Mouse (Mus musculus) hindbrain, postnatal 0 days (tissue): ENCODE data around the gene Carns1. TPM values are rescaled to one million over a fixed set of nuclear protein-coding genes. Genes with fewer than 3 reads are reported as not detected.

Experiments
- ATAC-seq: fragments of 200-750 bp; cut with Nextera tagmentation; 2 replicates; pipeline ENCODE4 v1.8.0; 2017; ENCODE audit warnings: mild to moderate bottlenecking, moderate TSS enrichment, moderate library complexity
- DNase-seq: peaks from one replicate; pipeline ENCODE4 v3.0.0-alpha.2; 2015; ENCODE audit warnings: low spot score
- H3K27ac ChIP-seq: fragments of 300-500 bp; sonication (generic); 2 replicates; pipeline ENCODE4 v1.5.1; 2014; ENCODE audit warnings: mild to moderate bottlenecking
- H3K27me3 ChIP-seq: fragments of 300-500 bp; sonication (generic); 2 replicates; pipeline ENCODE4 v1.6.1; 2014; ENCODE audit warnings: low read length, mixed read lengths; ENCODE audit not compliant: insufficient read depth
- H3K36me3 ChIP-seq: fragments of 300-500 bp; sonication (generic); 2 replicates; pipeline ENCODE4 v1.6.1; 2014; ENCODE audit warnings: low read length, mixed read lengths; ENCODE audit not compliant: insufficient read depth
- H3K4me1 ChIP-seq: fragments of 300-500 bp; sonication (generic); 2 replicates; pipeline ENCODE4 v1.6.1; 2014; ENCODE audit warnings: antibody characterized with exemption, low read length, mixed read lengths; ENCODE audit not compliant: insufficient read depth
- H3K4me2 ChIP-seq: fragments of 300-500 bp; sonication (generic); 2 replicates; pipeline ENCODE4 v1.6.1; 2014; ENCODE audit warnings: low read depth, mild to moderate bottlenecking, low read length, moderate library complexity, mixed read lengths
- H3K4me3 ChIP-seq: fragments of 300-500 bp; sonication (generic); 2 replicates; pipeline ENCODE4 v1.5.1; 2014; ENCODE audit warnings: low read length
- H3K9ac ChIP-seq: fragments of 300-500 bp; sonication (generic); replicated peaks from 2 replicates; pipeline ENCODE4 v1.6.1; 2014; ENCODE audit warnings: mild to moderate bottlenecking, low read length, moderate library complexity, mixed read lengths
- H3K9me3 ChIP-seq: fragments of 300-500 bp; sonication (generic); 2 replicates; pipeline ENCODE4 v1.6.1; 2016; ENCODE audit warnings: low read length, mixed read lengths
- CTCF ChIP-seq: IDR thresholded peaks from 2 replicates; pipeline ENCODE4 v1.5.1; 2016; ENCODE audit warnings: antibody characterized with exemption, control low read depth, low read depth
- WGBS: fragments of 180-500 bp; shearing (Covaris S2); extraction: QIAGEN DNeasy Blood & Tissue Kit; methylation state at CpG from one replicate; pipeline ENCODE4 v1.1.7; 2014; 5-methylcytosine and 5-hydroxymethylcytosine counted together
- polyA plus RNA-seq: library from polyadenylated mRNA; unstranded; fragments of >200 nt; fragmentation: Nextera tagmentation; extraction: Ambion mirVana; gene quantifications from 2 replicates; pipeline ENCODE4 v1.2.1, GENCODE M21; 2015
- total RNA-seq: library from RNA; depleted of rRNA; stranded (reverse); fragments of >200 nt; gene quantifications from 2 replicates; pipeline ENCODE4 v1.2.3, GENCODE M21; 2014

Gene Carns1
- total and polyA plus RNA-seq, 2 experiments from 2014 or later, result 7.5 to 8.3 TPM

DNA sequence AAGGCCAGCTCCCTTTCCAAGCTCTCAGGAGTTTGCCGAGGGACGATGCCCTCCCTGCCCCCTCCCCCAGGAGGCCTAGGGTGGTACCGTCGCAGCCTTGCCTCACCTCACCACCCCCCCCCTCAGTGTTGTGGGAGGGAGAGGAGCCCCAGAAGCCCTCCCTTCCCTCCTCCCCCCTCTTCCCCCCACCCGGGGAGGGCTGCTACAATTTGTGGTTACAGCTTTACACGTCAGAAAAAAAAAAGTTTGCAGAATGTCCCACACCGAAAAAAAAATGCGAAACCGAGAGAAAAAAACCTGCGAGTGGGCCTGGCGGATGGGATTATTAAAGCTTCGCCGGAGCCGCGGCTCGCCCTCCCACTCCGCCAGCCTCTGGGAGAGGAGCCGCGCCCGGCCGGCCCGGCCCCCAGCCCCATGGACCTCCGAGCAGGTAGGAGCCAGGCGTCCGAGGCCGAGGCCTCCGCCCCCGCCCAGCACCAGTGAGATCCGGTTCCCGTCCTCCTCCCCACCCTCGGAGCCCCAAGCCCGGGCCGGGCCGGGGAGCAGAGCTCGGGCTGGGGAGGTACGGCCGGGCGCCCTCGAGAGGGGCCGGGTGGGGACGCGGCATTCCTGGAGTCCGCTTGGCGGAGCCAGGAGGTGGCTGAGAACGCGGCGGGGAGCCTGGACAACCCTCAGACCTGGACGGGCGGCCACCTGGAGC is 38.9 kb upstream of the Carns1 start, which contains the start of the genes Clcf1 and AC109138.7:
Clcf1 (plus strand) TSS at position 168 of the 700 bp plus-strand sequence.
AC109138.7 (plus strand) TSS at position 287 of the 700 bp plus-strand sequence.
- Histone ChIP-seq H3K27me3 (peaks cover 12% of the 10 kb centered on the region), H3K4me3 (peak within 1 kb of the TSS; percentile 52), H3K9me3 (no peaks in the 10 kb centered on the region), H3K4me1 (peaks cover 16% of the 10 kb centered on the region; the same call in 1 of the 2 replicates), H3K9ac (peak within 1 kb of the TSS; percentile 61), H3K4me2 (peak within 1 kb of the TSS; percentile 87), H3K27ac (no peak within 1 kb of the TSS; the same call in 1 of the 2 replicates), H3K36me3 (no peaks in the 10 kb centered on the region)
- ATAC-seq (peak; percentile 52), DNase-seq (no peak)
- no peak for TF ChIP-seq CTCF
- under 1% methylated on average over 46 of the region's 49 CpGs for WGBS

DNA sequence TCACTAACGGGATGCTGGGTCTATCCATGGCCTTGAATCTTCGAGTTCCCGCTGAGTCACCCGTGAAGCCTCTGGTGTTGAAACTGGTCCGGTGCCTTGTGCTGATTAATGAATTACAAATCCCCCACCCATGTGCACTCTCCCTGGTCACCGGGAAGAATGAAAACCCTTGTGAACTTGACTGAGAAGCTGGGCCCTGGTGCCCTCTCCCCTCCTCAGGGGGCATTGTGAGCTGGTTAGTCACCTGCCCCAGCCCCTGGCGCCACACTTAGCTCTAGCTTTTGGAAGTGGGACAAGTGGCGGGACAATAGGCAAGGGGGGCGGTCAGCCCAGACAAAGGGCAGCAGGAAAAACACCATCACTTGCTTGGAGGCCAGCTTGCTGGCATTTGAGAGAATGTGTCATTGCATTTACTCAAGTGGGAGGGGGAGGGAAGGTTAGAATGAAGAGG is 38.3 kb upstream of the Carns1 start:
- H3K9ac ChIP-seq, result no peak overlapping the region
- peak overlapping the region; percentile 87; the same call in 1 of the 2 replicates for H3K4me2 ChIP-seq
- ATAC-seq (0 out of 2 replicates have a peak, but pooled peaks have one; percentile 22), DNase-seq (no peak)
- TF ChIP-seq CTCF, result no peak
- H3K27ac ChIP-seq, result no peak overlapping the region
- H3K27me3 ChIP-seq, result peaks cover 12% of the 10 kb centered on the region
- no peaks in the 10 kb centered on the region for H3K36me3 ChIP-seq
- 8% methylated on average over 9 of the region's 9 CpGs for WGBS
- H3K9me3 ChIP-seq, result no peaks in the 10 kb centered on the region
- H3K4me3 ChIP-seq, result peak overlapping the region; percentile 52; the same call in 1 of the 2 replicates
- peaks cover 16% of the 10 kb centered on the region; the same call in 1 of the 2 replicates for H3K4me1 ChIP-seq

GRCm38 (mm10) chr19:4211891-4212588 is 36.8 kb upstream of the Carns1 start:
- H3K9ac ChIP-seq, result no peak overlapping the region
- DNase-seq, result no peak
- peaks cover 16% of the 10 kb centered on the region; the same call in 1 of the 2 replicates for H3K4me1 ChIP-seq
- WGBS, result 35% methylated on average over 4 of the region's 4 CpGs
- H3K4me2 ChIP-seq, result no peak overlapping the region
- H3K27me3 ChIP-seq, result peaks cover 12% of the 10 kb centered on the region
- no peak for ATAC-seq
- no peak for TF ChIP-seq CTCF
- no peaks in the 10 kb centered on the region for H3K36me3 ChIP-seq
- no peak overlapping the region for H3K4me3 ChIP-seq
- H3K27ac ChIP-seq, result no peak overlapping the region
- no peaks in the 10 kb centered on the region for H3K9me3 ChIP-seq

DNA sequence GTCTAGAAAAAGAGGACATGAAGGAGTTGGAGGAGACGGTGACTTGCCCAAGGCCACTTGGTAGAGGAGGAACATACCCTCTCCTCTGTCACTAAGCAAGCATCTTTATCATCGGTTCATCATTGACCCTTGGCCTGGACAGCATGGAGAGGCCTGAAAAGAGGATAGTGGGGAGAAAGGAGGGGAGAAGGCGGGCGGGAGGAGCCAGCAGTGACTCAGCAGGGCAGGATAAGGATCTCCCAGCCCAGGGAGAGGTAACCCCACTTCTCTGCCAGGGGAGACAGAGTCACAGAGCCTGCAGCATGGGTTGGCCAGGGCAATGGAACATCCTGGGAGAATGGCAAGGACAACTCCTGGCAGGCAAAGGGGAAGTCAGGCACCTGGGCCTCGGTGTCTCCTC is 33.3 kb upstream of the Carns1 start:
- no peak overlapping the region for H3K27ac ChIP-seq
- no peak for ATAC-seq
- no peak overlapping the region for H3K4me3 ChIP-seq
- H3K36me3 ChIP-seq, result no peaks in the 10 kb centered on the region
- H3K9ac ChIP-seq, result no peak overlapping the region
- no peak for TF ChIP-seq CTCF
- no peaks in the 10 kb centered on the region for H3K9me3 ChIP-seq
- H3K4me1 ChIP-seq, result no peaks in the 10 kb centered on the region
- peaks cover 5% of the 10 kb centered on the region; the same call in 1 of the 2 replicates for H3K27me3 ChIP-seq
- WGBS, result 75% methylated on average over 5 of the region's 5 CpGs
- DNase-seq, result no peak
- H3K4me2 ChIP-seq, result no peak overlapping the region

DNA sequence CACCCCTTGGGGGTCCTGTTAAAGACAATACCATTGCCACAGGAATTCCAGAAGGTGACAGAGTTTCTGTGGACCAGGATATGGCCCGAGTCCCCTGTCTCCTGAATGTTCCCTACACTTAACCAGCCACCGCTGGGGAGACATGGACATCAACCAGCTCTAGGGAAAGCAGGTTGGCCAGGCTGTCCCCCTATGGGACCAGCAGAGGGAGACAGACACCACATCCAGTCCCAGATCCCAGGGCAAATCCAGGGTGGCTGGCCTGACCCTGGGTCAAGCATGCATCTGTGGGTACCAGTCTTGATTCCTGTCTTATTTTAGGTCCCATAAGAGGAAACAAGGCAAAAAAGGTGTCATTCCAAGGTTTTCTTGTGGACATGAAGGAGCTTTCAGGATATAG is 31.7 kb upstream of the Carns1 start:
- peak; percentile 62; the same call in 1 of the 2 replicates for ATAC-seq
- peak; percentile 77 for DNase-seq
- H3K9me3 ChIP-seq, result no peaks in the 10 kb centered on the region
- 4% methylated on average over 2 of the region's 2 CpGs for WGBS
- H3K4me3 ChIP-seq, result no peak overlapping the region
- H3K4me1 ChIP-seq, result peaks cover 5% of the 10 kb centered on the region; the same call in 1 of the 2 replicates
- H3K36me3 ChIP-seq, result no peaks in the 10 kb centered on the region
- H3K27me3 ChIP-seq, result 0 out of 2 replicates have a peak, but pooled peaks cover 3% of the 10 kb centered on the region
- peak; percentile 96 for TF ChIP-seq CTCF
- H3K9ac ChIP-seq, result no peak overlapping the region
- no peak overlapping the region for H3K27ac ChIP-seq
- no peak overlapping the region for H3K4me2 ChIP-seq

DNA sequence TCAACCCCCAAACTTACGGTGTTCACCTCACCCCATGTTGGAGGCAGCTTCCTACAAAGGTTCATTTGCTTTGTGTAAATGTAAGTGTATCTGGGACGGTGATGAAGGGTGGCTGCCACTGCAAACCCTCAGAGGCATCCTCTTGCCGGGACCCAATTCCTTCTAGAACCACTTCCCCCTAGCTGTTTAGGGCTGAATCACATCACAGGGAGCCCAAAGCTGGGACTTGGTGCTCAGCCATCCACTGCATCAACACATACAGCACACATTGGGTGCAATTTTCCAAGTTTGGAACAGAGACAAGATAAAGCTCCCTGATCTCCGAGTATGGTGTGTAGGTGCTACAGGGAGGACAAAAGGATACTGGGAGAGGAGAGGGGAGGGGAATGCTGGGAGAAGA is 29.6 kb upstream of the Carns1 start:
- no peak for DNase-seq
- no peak for TF ChIP-seq CTCF
- H3K4me1 ChIP-seq, result peaks cover 14% of the 10 kb centered on the region
- WGBS, result 49% methylated on average over 4 of the region's 4 CpGs
- no peak overlapping the region for H3K4me2 ChIP-seq
- H3K36me3 ChIP-seq, result no peaks in the 10 kb centered on the region
- H3K9ac ChIP-seq, result no peak overlapping the region
- no peaks in the 10 kb centered on the region for H3K27me3 ChIP-seq
- ATAC-seq, result no peak
- no peak overlapping the region for H3K4me3 ChIP-seq
- no peak overlapping the region for H3K27ac ChIP-seq
- H3K9me3 ChIP-seq, result no peaks in the 10 kb centered on the region
